Mouse (Mus musculus): ENCODE measurements around the gene Cpxm1.

Cpxm1 gene

GRCm38 (mm10) chr2:130341220-130341580 lies 56.2 kb downstream of the Cpxm1 start:
- in situ Hi-C loops (cut with MboI, MseI): no loop called here

All from T-helper 1 cell (primary cell).